Mouse (Mus musculus): Measurements from ENCODE around the gene Mul1.
"Not testable (repeated sequence)": the region's sequence is repeated elsewhere in the genome, so short reads cannot be mapped to it uniquely, and the experiment has no call there.

Gene Mul1

GRCm38 (mm10) chr4:138434347-138435316 lies at the start of gene Mul1:
TSS of gene Mul1 (plus strand) at chr4:138434671.
- DNase-seq (ENCODE audit: low spot score), result peak; percentile 95

- DNase-seq (ENCODE audit: low spot score), result no peak
Observed at GRCm38 (mm10) chr4:138393703-138394102, 40.8 kb upstream of the Mul1 start.

- DNase-seq (ENCODE audit: low spot score), result peak; percentile 31
Observed at GRCm38 (mm10) chr4:138395087-138395970, 39.1 kb upstream of the Mul1 start.

GRCm38 (mm10) chr4:138395971-138396645 lies 38.4 kb upstream of the Mul1 start, which contains the start of gene Fam43b:
TSS of gene Fam43b (minus strand) at chr4:138396528.
- DNase-seq (ENCODE audit: low spot score), result peak; percentile 52

- DNase-seq (ENCODE audit: low spot score), result no peak
Observed at GRCm38 (mm10) chr4:138396711-138397110, 37.8 kb upstream of the Mul1 start.

GRCm38 (mm10) chr4:138404806-138405205 lies 29.7 kb upstream of the Mul1 start:
- DNase-seq (ENCODE audit: low spot score), result peak; percentile 55

- DNase-seq (ENCODE audit: low spot score), result no peak
Observed at GRCm38 (mm10) chr4:138407479-138408194, 26.8 kb upstream of the Mul1 start.

GRCm38 (mm10) chr4:138411011-138411410 lies 23.5 kb upstream of the Mul1 start:
- no peak for DNase-seq (ENCODE audit: low spot score)

- DNase-seq (ENCODE audit: low spot score), result no peak
Observed at GRCm38 (mm10) chr4:138411504-138412121, 22.9 kb upstream of the Mul1 start.

GRCm38 (mm10) chr4:138414725-138415124 lies 19.7 kb upstream of the Mul1 start:
- peak; percentile 63 for DNase-seq (ENCODE audit: low spot score)

GRCm38 (mm10) chr4:138415991-138416390 lies 18.5 kb upstream of the Mul1 start:
- no peak for DNase-seq (ENCODE audit: low spot score)

- DNase-seq (ENCODE audit: low spot score), result no peak
Observed at GRCm38 (mm10) chr4:138416414-138416813, 18.1 kb upstream of the Mul1 start.

GRCm38 (mm10) chr4:138417882-138418281 lies 16.6 kb upstream of the Mul1 start:
- DNase-seq (ENCODE audit: low spot score), result no peak

- peak; percentile 20 for DNase-seq (ENCODE audit: low spot score)
Observed at GRCm38 (mm10) chr4:138418340-138418957, 16.0 kb upstream of the Mul1 start.

- DNase-seq (ENCODE audit: low spot score), result no peak
Observed at GRCm38 (mm10) chr4:138425028-138425427, 9.4 kb upstream of the Mul1 start.

GRCm38 (mm10) chr4:138425604-138426003 lies 8.9 kb upstream of the Mul1 start:
- not testable (repeated sequence) for DNase-seq (ENCODE audit: low spot score)

- DNase-seq (ENCODE audit: low spot score), result peak; percentile 92
Observed at GRCm38 (mm10) chr4:138426778-138427705, 7.4 kb upstream of the Mul1 start.

- peak; percentile 56 for DNase-seq (ENCODE audit: low spot score)
Observed at GRCm38 (mm10) chr4:138429778-138430177, 4.7 kb upstream of the Mul1 start.

- no peak for DNase-seq (ENCODE audit: low spot score)
Observed at GRCm38 (mm10) chr4:138431340-138431739, 3.1 kb upstream of the Mul1 start.

Measured in retina, embryonic 14.5 days (tissue).